Mouse (Mus musculus) brain, embryonic 14.5 days (tissue): Measurements from ENCODE around the gene Tmem25. TPM values are rescaled to one million over a fixed set of nuclear protein-coding genes. Genes with fewer than 3 reads are reported as not detected.
"Not testable (repeated sequence)": the region's sequence is repeated elsewhere in the genome, so short reads cannot be mapped to it uniquely, and the experiment has no call there.

Experiments used
- DNase-seq: peaks from one replicate; pipeline ENCODE4 v3.0.0-alpha.2; 2011; ENCODE audit warnings: low read depth
- CTCF ChIP-seq: fragments of 200-500 bp; IDR thresholded peaks from 2 replicates; pipeline ENCODE4 v1.5.1; 2012; ENCODE audit warnings: inconsistent platforms, mild to moderate bottlenecking, moderate library complexity, borderline replicate concordance; ENCODE audit not compliant: insufficient read depth, insufficient read length; ENCODE audit errors: extremely low read depth
- POLR2A ChIP-seq: fragments of 200-500 bp; IDR thresholded peaks from 2 replicates; pipeline ENCODE4 v1.6.1; 2012; ENCODE audit warnings: mild to moderate bottlenecking, inconsistent platforms, borderline replicate concordance; ENCODE audit not compliant: poor library complexity, insufficient read depth, insufficient read length, severe bottlenecking; ENCODE audit errors: extremely low read depth
- polyA plus RNA-seq: library from polyadenylated mRNA; depleted of rRNA; stranded (reverse); fragments of >200 nt; gene quantifications from 2 replicates; pipeline ENCODE4 v1.2.3, GENCODE M21; 2012; rRNA removed

Tmem25 gene
- polyA plus RNA-seq, 1 experiment: 19.6 TPM

- no peak for DNase-seq
These were observed 26.7 kb downstream of the Tmem25 start for GRCm38 (mm10) chr9:44772392-44772749.

DNA sequence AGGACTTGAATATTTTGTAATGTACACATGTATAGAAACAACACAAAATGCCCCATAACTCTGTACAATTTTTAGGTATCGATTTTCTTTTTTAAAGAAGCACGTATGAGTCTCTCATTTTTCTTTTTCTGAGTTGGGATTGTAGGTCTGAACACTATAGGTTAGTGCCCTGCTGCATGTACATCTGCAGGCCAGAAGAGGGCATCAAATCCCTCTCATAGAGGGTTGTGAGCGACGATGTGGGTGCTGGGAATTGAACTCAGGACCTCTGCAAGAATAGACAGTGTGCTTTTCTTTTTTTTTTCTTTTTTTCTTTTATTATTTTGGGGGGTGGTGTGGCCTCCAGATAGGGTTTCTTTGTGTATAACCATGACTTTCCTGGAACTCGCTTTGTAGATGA lies 27.7 kb downstream of the Tmem25 start:
- DNase-seq: no peak
- no peak for TF ChIP-seq POLR2A
- no peak for TF ChIP-seq CTCF

More at GRCm38 (mm10) chr9:44772392-44772749, 26.7 kb downstream of the Tmem25 start:
- no peak for TF ChIP-seq POLR2A
- TF ChIP-seq CTCF: no peak

DNA sequence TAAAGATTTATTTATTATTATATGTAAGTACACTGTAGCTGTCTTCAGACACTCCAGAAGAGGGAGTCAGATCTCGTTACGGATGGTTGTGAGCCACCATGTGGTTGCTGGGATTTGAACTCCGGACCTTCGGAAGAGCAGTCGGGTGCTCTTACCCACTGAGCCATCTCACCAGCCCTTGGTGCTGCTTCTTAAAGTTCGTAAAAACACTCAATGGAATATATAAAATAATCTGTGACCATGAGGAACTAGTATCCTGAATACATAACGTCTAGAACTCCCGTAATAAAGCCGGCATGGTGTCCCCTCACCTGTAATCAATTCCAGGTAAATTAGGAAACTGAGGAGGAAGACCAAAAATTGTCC lies 31.1 kb downstream of the Tmem25 start:
- not testable (repeated sequence) for DNase-seq

GRCm38 (mm10) chr9:44767101-44768028 lies 31.7 kb downstream of the Tmem25 start, which contains the start of the genes Arcn1 and Ift46:
Arcn1 (minus strand) TSS chr9:44767845.
Ift46 (plus strand) TSS chr9:44767908.
- peak; percentile 98 for DNase-seq
- TF ChIP-seq POLR2A (peak; percentile 86), CTCF (no peak)

- TF ChIP-seq CTCF: no peak
- TF ChIP-seq POLR2A: no peak
- no peak for DNase-seq
These were observed 38.2 kb downstream of the Tmem25 start for GRCm38 (mm10) chr9:44760873-44761272.

DNA sequence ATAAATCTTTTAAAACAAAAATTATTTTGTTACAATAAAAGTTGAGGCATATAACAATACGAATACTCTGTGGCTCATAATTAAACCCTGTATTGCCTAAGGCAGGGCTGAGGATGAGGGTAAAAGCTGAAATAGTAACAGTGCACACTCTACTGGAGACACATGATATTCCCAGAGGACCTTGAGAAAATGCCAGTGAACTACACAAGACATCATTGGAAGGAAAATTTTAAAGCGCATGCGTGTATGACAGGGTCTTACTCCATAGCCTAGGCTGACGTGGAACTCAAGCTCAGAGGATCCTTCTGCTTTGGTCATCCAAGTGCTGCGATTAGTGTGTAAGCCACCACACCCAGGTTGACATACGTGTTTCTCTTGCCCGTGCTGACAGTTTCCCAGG lies 50.6 kb downstream of the Tmem25 start:
- no peak for DNase-seq
- TF ChIP-seq POLR2A: no peak
- TF ChIP-seq CTCF: no peak

DNA sequence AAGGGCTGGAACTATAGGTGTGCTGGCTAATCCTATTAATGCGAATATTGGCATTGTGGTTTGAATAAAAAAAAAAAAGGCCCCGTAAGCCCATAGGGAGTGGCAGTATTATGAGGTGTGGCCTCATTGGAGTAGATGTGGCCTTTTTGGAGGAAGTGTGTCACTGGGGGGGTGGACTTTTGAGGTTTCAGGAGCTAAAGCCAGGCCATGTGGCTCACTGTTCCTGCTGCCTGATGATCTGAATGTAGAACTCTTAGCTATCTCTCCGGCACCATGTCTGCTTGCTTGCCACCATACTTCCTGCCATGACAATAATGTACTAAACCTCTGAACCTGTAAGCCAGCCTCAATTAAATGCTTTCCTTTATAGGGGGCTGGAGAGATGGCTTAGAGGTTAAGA lies 51.8 kb downstream of the Tmem25 start:
- TF ChIP-seq CTCF (no peak), POLR2A (no peak)
- DNase-seq: no peak

DNA sequence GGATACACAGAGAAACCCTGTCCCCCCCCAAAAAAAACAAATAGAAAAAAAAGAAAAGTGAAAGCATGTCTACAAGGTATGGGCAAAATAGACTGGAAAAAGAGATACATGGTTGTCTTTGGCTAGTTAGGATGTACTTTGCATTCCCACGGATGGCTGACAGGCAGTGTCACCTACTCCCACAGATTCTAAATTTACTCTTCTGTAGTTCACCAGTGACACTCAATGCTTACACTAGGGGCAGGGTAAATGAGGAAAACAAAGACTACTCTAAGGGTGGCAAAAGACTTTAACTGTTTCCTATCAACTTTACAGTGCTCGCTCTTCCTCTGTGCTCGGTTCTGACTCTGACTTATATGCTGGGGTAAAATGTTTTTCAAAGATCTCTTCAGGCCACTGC lies 52.4 kb downstream of the Tmem25 start:
- DNase-seq: no peak

DNA sequence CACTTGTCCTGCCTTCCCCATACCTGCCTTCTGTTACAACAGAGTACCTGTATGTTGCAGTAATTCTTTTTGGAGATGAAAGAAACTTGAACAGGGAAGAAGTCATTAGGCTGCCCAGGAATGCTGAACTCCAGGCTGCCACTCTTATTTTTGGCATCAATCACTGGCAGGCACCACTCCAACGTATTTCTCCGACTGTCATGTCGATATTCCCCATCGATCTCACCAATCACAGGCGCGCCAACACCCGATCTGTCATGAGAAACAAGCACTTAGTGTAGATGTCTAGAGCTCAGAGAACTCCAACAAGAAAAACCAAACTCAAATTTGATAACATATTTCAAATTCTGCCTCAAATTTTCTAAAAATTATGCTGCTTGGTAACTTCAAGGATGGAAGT lies 53.7 kb downstream of the Tmem25 start:
- DNase-seq: no peak
- no peak for TF ChIP-seq CTCF

More for the DNA sequence above, 52.4 kb downstream of the Tmem25 start:
- TF ChIP-seq POLR2A (no peak), CTCF (no peak)

Other genes with a start within 250 kb of the Tmem25 start
- gene Cxcr5, start 237.4 kb downstream of the Tmem25 start, polyA plus RNA-seq: 0.03 and 0.04 TPM in 2 replicates
- 40.8 and 68.4 TPM in 2 replicates for gene Ddx6, start 194.4 kb downstream of the Tmem25 start, polyA plus RNA-seq
- not detected in 2 replicates for gene Treh, start 126.1 kb downstream of the Tmem25 start, polyA plus RNA-seq
- gene Phldb1, start 64.1 kb downstream of the Tmem25 start, polyA plus RNA-seq: 151 and 169 TPM in 2 replicates
- gene Arcn1, start 31.5 kb downstream of the Tmem25 start, polyA plus RNA-seq: 57.1 and 76.9 TPM in 2 replicates
- 132 and 147 TPM in 2 replicates for gene Ift46, start 31.4 kb downstream of the Tmem25 start, polyA plus RNA-seq
- gene Ttc36, start 3.8 kb upstream of the Tmem25 start, polyA plus RNA-seq: 1.1 and 1.2 TPM in 2 replicates
- gene Kmt2a, start 82.0 kb upstream of the Tmem25 start, polyA plus RNA-seq: 25.6 and 41.4 TPM in 2 replicates
- 610 and 841 TPM in 2 replicates for gene Atp5l, start 121.4 kb upstream of the Tmem25 start, polyA plus RNA-seq
- gene Ube4a, start 166.3 kb upstream of the Tmem25 start, polyA plus RNA-seq: 24.0 and 42.3 TPM in 2 replicates
- gene Cd3g, start 181.1 kb upstream of the Tmem25 start, polyA plus RNA-seq: not detected in 2 replicates
- gene Cd3d, start 182.5 kb upstream of the Tmem25 start, polyA plus RNA-seq: not detected in 2 replicates
- gene Cd3e, start 210.3 kb upstream of the Tmem25 start, polyA plus RNA-seq: not detected in 2 replicates
- gene Mpzl2, start 240.5 kb upstream of the Tmem25 start, polyA plus RNA-seq: 1.6 and 1.7 TPM in 2 replicates